Mouse (Mus musculus): ENCODE data around the gene Miga2.

GRCm38 (mm10) chr2:30393370-30393656 is 29.3 kb downstream of the Miga2 start:
- TF ChIP-seq POLR2A (IDR thresholded peaks at IDR 0.05; ENCODE audit: control insufficient read depth, low read depth, low read length): no peak
- TF ChIP-seq CTCF (IDR thresholded peaks at IDR 0.05; ENCODE audit: control insufficient read depth, insufficient read depth, insufficient replicate concordance, low read depth, low read length): no peak
